Mouse (Mus musculus) hindbrain, postnatal 0 days (tissue): ENCODE measurements at regions not wholly inside any gene's neighbourhood (a gene's known extent, or its start where the extent isn't known, plus 50 kb on each side); places are given as distances from the start of the nearest gene placed in this dataset.

ENCODE experiments used
- ATAC-seq: fragments of 200-750 bp; cut with Nextera tagmentation; 2 replicates; pipeline ENCODE4 v1.8.0; 2017; ENCODE audit warnings: mild to moderate bottlenecking, moderate TSS enrichment, moderate library complexity
- DNase-seq: peaks from one replicate; pipeline ENCODE4 v3.0.0-alpha.2; 2015; ENCODE audit warnings: low spot score
- H3K27ac ChIP-seq: fragments of 300-500 bp; sonication (generic); 2 replicates; pipeline ENCODE4 v1.5.1; 2014; ENCODE audit warnings: mild to moderate bottlenecking
- H3K27me3 ChIP-seq: fragments of 300-500 bp; sonication (generic); 2 replicates; pipeline ENCODE4 v1.6.1; 2014; ENCODE audit warnings: low read length, mixed read lengths; ENCODE audit not compliant: insufficient read depth
- H3K36me3 ChIP-seq: fragments of 300-500 bp; sonication (generic); 2 replicates; pipeline ENCODE4 v1.6.1; 2014; ENCODE audit warnings: low read length, mixed read lengths; ENCODE audit not compliant: insufficient read depth
- H3K4me1 ChIP-seq: fragments of 300-500 bp; sonication (generic); 2 replicates; pipeline ENCODE4 v1.6.1; 2014; ENCODE audit warnings: antibody characterized with exemption, low read length, mixed read lengths; ENCODE audit not compliant: insufficient read depth
- H3K4me2 ChIP-seq: fragments of 300-500 bp; sonication (generic); 2 replicates; pipeline ENCODE4 v1.6.1; 2014; ENCODE audit warnings: low read depth, mild to moderate bottlenecking, low read length, moderate library complexity, mixed read lengths
- H3K4me3 ChIP-seq: fragments of 300-500 bp; sonication (generic); 2 replicates; pipeline ENCODE4 v1.5.1; 2014; ENCODE audit warnings: low read length
- H3K9ac ChIP-seq: fragments of 300-500 bp; sonication (generic); replicated peaks from 2 replicates; pipeline ENCODE4 v1.6.1; 2014; ENCODE audit warnings: mild to moderate bottlenecking, low read length, moderate library complexity, mixed read lengths
- H3K9me3 ChIP-seq: fragments of 300-500 bp; sonication (generic); 2 replicates; pipeline ENCODE4 v1.6.1; 2016; ENCODE audit warnings: low read length, mixed read lengths
- CTCF ChIP-seq: IDR thresholded peaks from 2 replicates; pipeline ENCODE4 v1.5.1; 2016; ENCODE audit warnings: antibody characterized with exemption, control low read depth, low read depth
- WGBS: fragments of 180-500 bp; shearing (Covaris S2); extraction: QIAGEN DNeasy Blood & Tissue Kit; methylation state at CpG from one replicate; pipeline ENCODE4 v1.1.7; 2014; 5-methylcytosine and 5-hydroxymethylcytosine counted together

DNA sequence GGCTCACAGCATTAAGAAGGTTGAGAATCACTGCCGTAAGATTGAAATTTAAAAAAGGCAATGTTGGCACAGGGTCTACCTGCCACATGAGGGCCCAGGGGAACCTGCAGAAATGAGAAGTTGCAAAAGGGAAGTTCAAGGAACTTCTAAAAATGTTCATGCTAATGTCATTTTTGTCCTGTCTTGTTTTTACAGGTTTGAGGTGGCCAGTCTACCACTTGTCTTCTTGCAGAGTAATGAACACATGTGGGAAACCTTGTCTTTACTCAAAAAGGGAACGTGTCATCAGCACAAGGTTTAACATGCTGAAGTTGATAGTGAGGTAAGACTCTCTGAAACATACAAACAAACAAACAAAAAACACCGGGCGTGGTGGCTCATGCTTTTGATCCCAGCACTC, 71.4 kb upstream of the Nanos1 start:
- no peak overlapping the region for H3K4me3 ChIP-seq
- no peaks in the 10 kb centered on the region for H3K36me3 ChIP-seq
- no peak for DNase-seq
- ATAC-seq, result no peak
- no peak overlapping the region for H3K4me2 ChIP-seq
- no peaks in the 10 kb centered on the region for H3K4me1 ChIP-seq
- TF ChIP-seq CTCF, result no peak
- no peak overlapping the region for H3K27ac ChIP-seq
- H3K27me3 ChIP-seq, result no peaks in the 10 kb centered on the region
- 94% methylated on average over 4 of the region's 4 CpGs for WGBS
- H3K9ac ChIP-seq, result no peak overlapping the region
- no peaks in the 10 kb centered on the region for H3K9me3 ChIP-seq

DNA sequence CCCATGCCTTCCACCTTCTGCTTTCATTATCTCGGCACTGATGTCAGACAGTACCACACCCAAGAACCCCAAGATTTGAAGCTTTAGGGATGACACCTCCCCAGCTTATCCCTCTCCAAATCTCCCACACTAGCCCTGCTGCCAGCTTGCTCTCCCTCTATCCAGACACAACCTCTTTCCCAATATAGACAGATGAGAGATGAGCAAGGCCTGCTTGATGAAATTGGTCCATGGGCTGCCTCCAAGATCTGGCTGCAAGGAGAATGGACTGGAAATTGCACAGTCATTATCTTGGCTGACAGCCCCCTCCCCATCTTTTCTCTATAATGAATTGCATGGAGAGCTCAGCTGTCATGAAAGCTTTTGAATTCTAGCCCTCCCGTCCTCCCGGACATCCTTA, 73.5 kb upstream of the Nanos1 start:
- WGBS, result 58% methylated on average over 3 of the region's 3 CpGs
- Histone ChIP-seq H3K27me3 (no peaks in the 10 kb centered on the region), H3K9ac (no peak overlapping the region), H3K4me2 (no peak overlapping the region), H3K27ac (no peak overlapping the region), H3K4me1 (no peaks in the 10 kb centered on the region), H3K4me3 (no peak overlapping the region), H3K9me3 (no peaks in the 10 kb centered on the region), H3K36me3 (no peaks in the 10 kb centered on the region)
- ATAC-seq, result peak; percentile 29; the same call in 1 of the 2 replicates
- TF ChIP-seq CTCF, result no peak
- peak; percentile 44 for DNase-seq

DNA sequence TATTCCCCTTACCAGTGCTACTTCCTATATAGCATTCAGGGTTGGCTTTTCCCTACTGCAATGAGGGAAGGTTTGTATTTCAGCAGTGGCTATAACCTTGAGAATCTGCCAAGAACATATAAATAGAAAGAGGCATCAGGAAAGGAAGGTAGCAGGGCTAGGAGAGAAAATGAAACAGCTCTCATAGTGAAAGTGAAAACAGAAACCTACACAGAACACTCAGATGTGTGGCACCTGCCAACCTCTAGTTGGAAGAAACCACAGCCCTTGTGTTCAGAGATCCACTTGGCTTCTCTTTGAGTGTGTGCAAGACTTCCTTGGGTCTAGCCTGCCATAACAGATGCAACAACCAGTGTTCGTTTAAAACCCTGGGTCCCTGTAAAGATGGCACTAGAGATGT, 74.3 kb upstream of the Nanos1 start:
- no peaks in the 10 kb centered on the region for H3K36me3 ChIP-seq
- H3K27ac ChIP-seq, result no peak overlapping the region
- ATAC-seq (no peak), DNase-seq (no peak)
- no peak overlapping the region for H3K4me2 ChIP-seq
- WGBS, result 72% methylated on average over 1 of the region's 1 CpGs
- no peaks in the 10 kb centered on the region for H3K4me1 ChIP-seq
- H3K27me3 ChIP-seq, result no peaks in the 10 kb centered on the region
- no peak overlapping the region for H3K9ac ChIP-seq
- TF ChIP-seq CTCF, result no peak
- H3K4me3 ChIP-seq, result no peak overlapping the region
- no peaks in the 10 kb centered on the region for H3K9me3 ChIP-seq

DNA sequence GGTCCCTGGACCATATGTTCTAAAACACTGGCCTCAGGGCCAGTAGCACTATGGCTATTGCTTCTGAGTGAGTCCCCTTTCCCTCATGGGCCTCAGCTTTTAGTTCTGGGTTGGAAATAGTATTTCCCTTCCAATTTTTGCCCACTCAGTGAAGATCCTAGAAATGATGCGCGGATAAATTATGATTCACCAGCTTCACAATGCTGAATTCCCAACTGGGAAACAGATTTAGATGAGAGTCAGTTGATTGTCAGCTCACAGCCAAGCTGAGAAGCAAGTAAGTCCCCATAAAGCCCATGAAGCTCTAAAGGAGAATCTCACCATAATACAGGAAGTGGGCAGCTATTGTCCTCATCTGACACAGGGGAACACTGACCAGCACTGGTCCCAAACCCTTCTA, 77.6 kb upstream of the Nanos1 start:
- H3K9me3 ChIP-seq, result no peaks in the 10 kb centered on the region
- ATAC-seq (no peak), DNase-seq (no peak)
- H3K4me3 ChIP-seq, result no peak overlapping the region
- H3K4me1 ChIP-seq, result no peaks in the 10 kb centered on the region
- H3K9ac ChIP-seq, result no peak overlapping the region
- no peak for TF ChIP-seq CTCF
- no peak overlapping the region for H3K27ac ChIP-seq
- WGBS, result 94% methylated on average over 2 of the region's 2 CpGs
- H3K36me3 ChIP-seq, result no peaks in the 10 kb centered on the region
- no peaks in the 10 kb centered on the region for H3K27me3 ChIP-seq
- no peak overlapping the region for H3K4me2 ChIP-seq

DNA sequence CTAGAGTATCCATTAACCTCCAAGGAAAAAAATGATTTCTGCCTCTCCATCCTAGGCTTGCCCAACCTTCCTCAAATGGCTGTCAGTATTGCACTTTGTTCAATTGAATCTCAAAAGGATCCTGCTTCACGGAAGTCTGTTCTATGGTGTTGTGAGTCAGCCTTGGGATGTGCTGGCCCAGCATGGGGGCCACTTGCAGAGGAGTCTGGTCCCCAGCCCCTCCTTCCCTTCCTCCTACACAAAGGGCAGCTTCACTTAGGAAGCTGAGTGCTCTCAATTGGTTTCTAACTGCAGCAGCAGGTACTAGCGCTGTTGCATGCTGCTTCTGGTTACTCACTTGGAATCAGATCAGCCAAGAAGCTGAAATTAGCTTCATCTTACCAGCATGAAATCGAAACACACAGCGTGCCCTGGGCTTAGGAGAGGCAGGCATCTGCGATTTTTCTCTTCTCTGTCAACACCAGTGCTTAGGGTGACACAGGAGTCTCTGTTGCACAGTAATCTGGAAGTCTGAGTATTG, 80.8 kb upstream of the Nanos1 start:
- peak; percentile 12 for DNase-seq
- TF ChIP-seq CTCF, result no peak
- H3K4me1 ChIP-seq, result no peaks in the 10 kb centered on the region
- H3K4me2 ChIP-seq, result no peak overlapping the region
- no peaks in the 10 kb centered on the region for H3K9me3 ChIP-seq
- H3K9ac ChIP-seq, result no peak overlapping the region
- H3K27ac ChIP-seq, result no peak overlapping the region
- 25% methylated on average over 5 of the region's 5 CpGs for WGBS
- no peak overlapping the region for H3K4me3 ChIP-seq
- peak; percentile 49; the same call in 1 of the 2 replicates for ATAC-seq
- H3K27me3 ChIP-seq, result no peaks in the 10 kb centered on the region
- no peaks in the 10 kb centered on the region for H3K36me3 ChIP-seq

DNA sequence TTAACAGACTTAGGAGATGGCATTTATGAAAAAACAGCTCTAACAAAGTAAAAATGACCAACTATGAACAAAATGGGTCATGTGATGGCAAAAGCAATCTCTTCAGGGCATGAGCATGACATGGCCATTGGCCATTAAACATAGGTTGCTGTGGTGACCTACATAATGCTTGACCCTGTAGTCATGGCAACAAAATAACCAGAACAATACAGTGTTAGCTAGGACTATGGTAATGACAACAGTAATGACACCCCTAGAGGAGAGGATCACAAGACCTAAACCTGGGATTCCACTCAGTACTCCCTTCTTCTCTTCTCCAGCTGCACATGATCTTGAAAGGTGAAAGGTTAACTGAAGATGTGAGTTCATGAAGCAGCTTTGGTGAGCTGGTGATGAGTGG, 85.0 kb upstream of the Nanos1 start:
- H3K4me3 ChIP-seq, result no peak overlapping the region
- no peak overlapping the region for H3K27ac ChIP-seq
- no peak overlapping the region for H3K4me2 ChIP-seq
- H3K36me3 ChIP-seq, result no peaks in the 10 kb centered on the region
- no peak overlapping the region for H3K9ac ChIP-seq
- H3K27me3 ChIP-seq, result no peaks in the 10 kb centered on the region
- DNase-seq, result no peak
- no peaks in the 10 kb centered on the region for H3K9me3 ChIP-seq
- no peaks in the 10 kb centered on the region for H3K4me1 ChIP-seq
- ATAC-seq, result 0 out of 2 replicates have a peak, but pooled peaks have one; percentile 29
- no peak for TF ChIP-seq CTCF

DNA sequence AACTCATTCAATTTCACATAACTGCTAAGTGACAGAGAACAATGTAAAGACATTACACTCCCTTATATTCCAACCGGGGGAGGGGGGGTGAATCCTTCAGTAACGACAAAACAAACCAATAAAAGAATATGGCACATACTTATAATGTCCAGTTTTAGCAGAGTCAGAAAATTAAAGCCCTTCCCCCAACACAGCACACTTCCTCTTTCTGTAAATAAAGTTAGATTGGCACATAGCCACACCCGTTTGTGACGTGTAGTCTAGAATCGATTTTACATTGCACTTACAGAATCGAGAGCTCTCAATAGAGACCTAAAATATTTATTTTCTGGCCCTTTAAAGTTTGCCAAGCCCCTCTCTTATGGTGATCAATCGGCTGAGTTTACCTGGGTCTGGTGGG, 85.0 kb upstream of the Cacul1 start:
- WGBS, result 88% methylated on average over 7 of the region's 7 CpGs
- H3K4me1 ChIP-seq, result no peaks in the 10 kb centered on the region
- H3K36me3 ChIP-seq, result no peaks in the 10 kb centered on the region
- H3K4me3 ChIP-seq, result no peak overlapping the region
- H3K9me3 ChIP-seq, result no peaks in the 10 kb centered on the region
- no peak overlapping the region for H3K4me2 ChIP-seq
- no peak for TF ChIP-seq CTCF
- ATAC-seq (no peak), DNase-seq (no peak)
- H3K9ac ChIP-seq, result no peak overlapping the region
- no peaks in the 10 kb centered on the region for H3K27me3 ChIP-seq
- H3K27ac ChIP-seq, result no peak overlapping the region
